Mouse (Mus musculus) intestine, embryonic 16.5 days (tissue): ENCODE measurements around the gene Mael. TPM values are rescaled to one million over a fixed set of nuclear protein-coding genes. Genes with fewer than 3 reads are reported as not detected.

Experiments
- ATAC-seq: fragments of 200-750 bp; cut with Nextera tagmentation; 2 replicates; pipeline ENCODE4 v1.8.0; 2017; ENCODE audit warnings: moderate TSS enrichment, moderate library complexity
- H3K27ac ChIP-seq: fragments of 300-500 bp; sonication (generic); 2 replicates; pipeline ENCODE4 v1.5.1; 2014; ENCODE audit warnings: mild to moderate bottlenecking, low read length
- H3K27me3 ChIP-seq: fragments of 300-500 bp; sonication (generic); replicated peaks from 2 replicates; pipeline ENCODE4 v1.6.1; 2014; ENCODE audit warnings: low read length, control low read depth, mixed read lengths; ENCODE audit not compliant: control insufficient read depth, insufficient read depth
- H3K36me3 ChIP-seq: fragments of 300-500 bp; sonication (generic); 2 replicates; pipeline ENCODE4 v1.6.1; 2014; ENCODE audit warnings: low read length, control low read depth; ENCODE audit not compliant: control insufficient read depth, insufficient read depth
- H3K4me1 ChIP-seq: fragments of 300-500 bp; sonication (generic); 2 replicates; pipeline ENCODE4 v1.6.1; 2014; ENCODE audit warnings: low read length, control low read depth, mixed read lengths; ENCODE audit not compliant: control insufficient read depth, insufficient read depth
- H3K4me2 ChIP-seq: fragments of 300-500 bp; sonication (generic); 2 replicates; pipeline ENCODE4 v1.6.1; 2014; ENCODE audit warnings: low read depth, low read length, control low read depth
- H3K4me3 ChIP-seq: fragments of 300-500 bp; sonication (generic); 2 replicates; pipeline ENCODE4 v1.5.1; 2014; ENCODE audit warnings: mild to moderate bottlenecking, low read length
- H3K9ac ChIP-seq: fragments of 300-500 bp; sonication (generic); 2 replicates; pipeline ENCODE4 v1.6.1; 2014; ENCODE audit warnings: low read depth, low read length
- H3K9me3 ChIP-seq: fragments of 300-500 bp; sonication (generic); 2 replicates; pipeline ENCODE4 v1.6.1; 2016; ENCODE audit warnings: low read length, control low read depth; ENCODE audit not compliant: control insufficient read depth
- WGBS: fragments of 180-500 bp; shearing (Covaris S2); extraction: QIAGEN DNeasy Blood & Tissue Kit; methylation state at CpG from one replicate; pipeline ENCODE4 v1.1.7; 2014; 5-methylcytosine and 5-hydroxymethylcytosine counted together
- polyA plus RNA-seq: library from polyadenylated mRNA; unstranded; fragments of >200 nt; fragmentation: Nextera tagmentation; extraction: Ambion mirVana; gene quantifications from 2 replicates; pipeline ENCODE4 v1.2.1, GENCODE M21; 2015

Gene Mael
- polyA plus RNA-seq, 1 experiment from 2014 or later: not detected

DNA sequence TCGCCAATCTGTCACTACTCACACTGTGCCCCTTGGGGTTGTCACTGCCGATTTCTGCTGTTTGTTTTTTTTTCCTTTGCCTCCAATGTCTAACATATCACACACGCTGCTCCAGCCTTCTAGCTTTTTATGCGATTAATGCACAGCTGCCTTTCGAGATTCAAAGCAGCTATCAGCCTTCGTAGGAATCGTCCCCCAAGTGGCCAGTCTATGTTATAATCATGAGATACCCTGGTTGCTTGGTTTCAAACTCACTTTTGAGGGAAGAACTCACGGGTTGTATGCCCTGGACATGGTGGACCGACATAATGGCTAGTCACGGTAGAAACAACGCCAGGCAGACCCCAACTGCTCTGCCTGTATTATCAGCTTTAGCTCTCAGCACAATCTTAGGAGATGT lies 87.2 kb downstream of the Mael start:
- Histone ChIP-seq H3K4me3 (no peak overlapping the region), H3K9me3 (no peaks in the 10 kb centered on the region), H3K4me1 (peaks cover 4% of the 10 kb centered on the region; the same call in 1 of the 2 replicates), H3K9ac (no peak overlapping the region), H3K27me3 (peaks cover 4% of the 10 kb centered on the region; the same call in 1 of the 2 replicates), H3K4me2 (no peak overlapping the region), H3K36me3 (no peaks in the 10 kb centered on the region), H3K27ac (no peak overlapping the region)
- no peak for ATAC-seq
- 61% methylated on average over 11 of the region's 11 CpGs for WGBS

Other genes with a start within 250 kb of the Mael start
- 8.3 and 8.4 TPM in 2 replicates for gene Pou2f1, start 236.1 kb downstream of the Mael start, polyA plus RNA-seq
- gene Dusp27, start 110.8 kb downstream of the Mael start, polyA plus RNA-seq: 1.5 and 1.7 TPM in 2 replicates
- gene Gpa33, start 108.5 kb downstream of the Mael start, polyA plus RNA-seq: 79.6 and 86.9 TPM in 2 replicates
- 0.27 and 0.37 TPM in 2 replicates for gene Ildr2, start 15.4 kb upstream of the Mael start, polyA plus RNA-seq
- gene Tada1, start 140.3 kb upstream of the Mael start, polyA plus RNA-seq: 39.2 and 41.8 TPM in 2 replicates
- gene Pogk, start 171.1 kb upstream of the Mael start, polyA plus RNA-seq: 6.6 and 7.9 TPM in 2 replicates